ENCODE assay signal across 8 mouse cellular contexts in the genomic region with DNA sequence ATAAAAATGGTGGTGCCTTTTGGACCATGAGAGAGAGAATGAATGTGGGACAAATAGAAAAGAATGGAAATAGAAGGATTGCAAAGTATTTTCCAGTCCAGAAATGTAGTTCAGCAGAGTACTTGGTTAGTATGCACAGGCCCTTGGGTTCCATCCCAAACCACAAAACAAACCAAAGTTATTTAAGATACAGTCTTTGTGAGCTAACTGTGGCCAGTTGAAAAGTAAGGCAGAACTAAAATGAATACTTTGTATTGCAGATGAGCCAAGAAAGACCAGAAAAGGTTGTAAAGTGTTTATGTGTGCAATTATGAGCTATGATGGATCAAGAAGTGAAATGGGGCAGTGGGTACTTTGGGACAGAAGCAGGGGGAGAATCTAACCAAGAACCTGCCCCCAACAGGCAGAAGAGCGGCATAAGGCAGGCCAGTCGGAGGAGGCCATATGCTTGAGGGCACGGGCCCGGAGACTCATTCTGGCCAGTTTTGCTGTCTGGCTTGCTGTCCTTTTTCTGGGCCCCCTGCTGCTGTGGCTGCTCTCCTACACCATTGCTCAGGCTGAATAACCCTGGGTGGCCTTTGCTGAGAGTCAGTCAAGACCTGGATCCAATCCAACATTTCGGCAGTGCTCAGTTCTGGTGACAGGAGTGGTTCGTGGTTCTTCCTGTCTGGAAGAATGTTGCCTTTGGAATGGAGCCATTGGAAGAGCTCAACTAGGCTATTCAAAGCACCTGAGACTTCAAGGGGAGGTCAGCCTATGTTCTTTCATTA. TPM values are rescaled to one million over a fixed set of nuclear protein-coding genes. Genes with fewer than 3 reads are reported as not detected.
DNase-seq lines count a peak whose midpoint lies in the region; ATAC-seq and TF ChIP-seq lines count a peak whose summit lies in the region.
"Had no signal": no experiment of that assay in that cellular context is flagged by ENCODE, and none has a peak within 500 bp of the region (broad histone marks: within the 10 kb centered on the region; RNA-seq: fewer than 3 reads in every experiment).

No protein-coding gene starts in this region.

- no peaks in the 10 kb centered on the region for H3K4me1 ChIP-seq in midbrain, embryonic 14.5 days (ENCODE audit: control insufficient read depth, insufficient read depth, low read length)
- no peaks in the 10 kb centered on the region for H3K4me1 ChIP-seq in midbrain, embryonic 15.5 days
- H3K4me1 ChIP-seq in cerebellum, adult 2 months (ENCODE audit: control insufficient read depth, insufficient read depth, low read length) = peaks cover 12% of the 10 kb centered on the region; the same call in 1 of the 2 replicates
- H3K4me1 ChIP-seq in heart, embryonic 16.5 days (ENCODE audit: control insufficient read depth, insufficient read depth, low read length) = peaks cover 12% of the 10 kb centered on the region

- no peak overlapping the region for H3K27ac ChIP-seq in midbrain, embryonic 14.5 days (replicated peaks; ENCODE audit: low read depth, low read length)
- H3K27ac ChIP-seq in midbrain, embryonic 15.5 days = no peak overlapping the region
- peak overlapping the region; percentile 18; the same call in 1 of the 2 replicates for H3K27ac ChIP-seq in cerebellum, adult 2 months (ENCODE audit: insufficient read depth, low read length)
- peak overlapping the region; percentile 62 for H3K27ac ChIP-seq in heart, embryonic 16.5 days (ENCODE audit: low read length)

- no peak overlapping the region for H3K4me2 ChIP-seq in midbrain, embryonic 14.5 days (ENCODE audit: low read length)
- H3K4me2 ChIP-seq in midbrain, embryonic 15.5 days = no peak overlapping the region
- no peak overlapping the region for H3K4me2 ChIP-seq in heart, embryonic 16.5 days (ENCODE audit: low read depth, low read length)

- no peak overlapping the region for H3K9ac ChIP-seq in midbrain, embryonic 14.5 days (replicated peaks; ENCODE audit: low read length)
- H3K9ac ChIP-seq in midbrain, embryonic 15.5 days = no peak overlapping the region
- no peak overlapping the region for H3K9ac ChIP-seq in heart, embryonic 16.5 days (ENCODE audit: low read length)

- no peak overlapping the region for H3K4me3 ChIP-seq in midbrain, embryonic 14.5 days (replicated peaks; ENCODE audit: low read depth, low read length)
- H3K4me3 ChIP-seq in midbrain, embryonic 15.5 days = no peak overlapping the region
- H3K4me3 ChIP-seq in cerebellum, adult 2 months (replicated peaks; ENCODE audit: insufficient read depth, low read depth, low read length) = no peak overlapping the region
- no peak overlapping the region for H3K4me3 ChIP-seq in heart, embryonic 16.5 days (ENCODE audit: low read length)

- WGBS in midbrain, embryonic 14.5 days = 75% methylated on average over 6 of the region's 6 CpGs
- WGBS in midbrain, embryonic 15.5 days = 80% methylated on average over 6 of the region's 6 CpGs
- 4% methylated on average over 6 of the region's 6 CpGs for WGBS in cerebellum, adult 2 months
- WGBS in heart, embryonic 16.5 days = 41% methylated on average over 6 of the region's 6 CpGs

- H3K36me3 ChIP-seq in midbrain, embryonic 14.5 days (ENCODE audit: control insufficient read depth, insufficient read depth, low read length) = peaks cover 77% of the 10 kb centered on the region
- peaks cover 33% of the 10 kb centered on the region for H3K36me3 ChIP-seq in midbrain, embryonic 15.5 days (replicated peaks)
- H3K36me3 ChIP-seq in heart, embryonic 16.5 days (ENCODE audit: control insufficient read depth, insufficient read depth) = peaks cover 29% of the 10 kb centered on the region

- H3K27me3 ChIP-seq in midbrain, embryonic 14.5 days (ENCODE audit: control insufficient read depth, insufficient read depth, low read length) = no peaks in the 10 kb centered on the region
- H3K27me3 ChIP-seq in midbrain, embryonic 15.5 days (replicated peaks) = no peaks in the 10 kb centered on the region
- H3K27me3 ChIP-seq in cerebellum, adult 2 months (ENCODE audit: control insufficient read depth, insufficient read depth, low read length) = no peaks in the 10 kb centered on the region
- H3K27me3 ChIP-seq in heart, embryonic 16.5 days (ENCODE audit: control insufficient read depth, insufficient read depth, low read length) = no peaks in the 10 kb centered on the region

- no peak for TF ChIP-seq POLR2A in cerebellum, adult 2 months (IDR thresholded peaks at IDR 0.05; ENCODE audit: borderline replicate concordance, insufficient read depth, low read length)

- no peaks in the 10 kb centered on the region for H3K9me3 ChIP-seq in midbrain, embryonic 14.5 days (ENCODE audit: control insufficient read depth, low read length)
- H3K9me3 ChIP-seq in midbrain, embryonic 15.5 days = no peaks in the 10 kb centered on the region
- H3K9me3 ChIP-seq in heart, embryonic 16.5 days (replicated peaks; ENCODE audit: control insufficient read depth, low read length) = no peaks in the 10 kb centered on the region

- peak; percentile 34; the same call in 1 of the 2 replicates for TF ChIP-seq CTCF in cerebellum, adult 2 months (IDR thresholded peaks at IDR 0.05; ENCODE audit: borderline replicate concordance, insufficient read depth, low read depth, low read length)

- no peak for ATAC-seq in midbrain, embryonic 14.5 days (ENCODE audit: low FRiP score, low TSS enrichment)
- no peak for ATAC-seq in midbrain, embryonic 15.5 days (replicated peaks)
- ATAC-seq in heart, embryonic 16.5 days (replicated peaks; ENCODE audit: extremely low read depth, insufficient read depth, low FRiP score) = peak; percentile 86

- peak; percentile 12 for DNase-seq in midbrain, embryonic 14.5 days
- peak; percentile 94 to 99 for DNase-seq in cerebellum, adult 2 months
- peak; percentile 21 for DNase-seq in skeletal muscle tissue, adult 2 months (ENCODE audit: low read depth, low spot score)
- no peak for DNase-seq in urinary bladder, postnatal 10 days (ENCODE audit: low spot score)
- no peak for DNase-seq in layer of hippocampus, adult 8-10 months (ENCODE audit: low spot score in 2 of 2)

RNA-seq across cellular contexts. Expression of gene Tmem265, which starts 3.4 kb away (rescaled TPM):
- 5.1 and 14.5 TPM in 2 replicates for polyA plus RNA-seq in midbrain, embryonic 14.5 days (2014; fragmentation: Nextera tagmentation; extraction: Ambion mirVana)
- 5.7 and 6.3 TPM in 2 replicates for polyA plus RNA-seq in midbrain, embryonic 15.5 days (2015; fragmentation: Nextera tagmentation; extraction: Ambion mirVana)
- not detected in 2 replicates for polyA plus RNA-seq in cerebellum, adult 2 months (2012; rRNA removed)
- 3.8 and 3.9 TPM in 2 replicates for polyA plus RNA-seq in heart, embryonic 16.5 days (2015; fragmentation: Nextera tagmentation; extraction: Ambion mirVana)
- 1 to 10 TPM in 1 of 4 experiments, under 1 TPM in 1, not detected in 2; 0.78 to 1.7 TPM for total RNA-seq in layer of hippocampus, adult 8-10 months (2022)
- polyA plus RNA-seq: frontal cortex, adult 2 months had no signal

RNA-seq across cellular contexts. Expression of gene Phkg2, which starts 8.6 kb away (rescaled TPM):
- polyA plus RNA-seq in midbrain, embryonic 14.5 days (2014; fragmentation: Nextera tagmentation; extraction: Ambion mirVana) = 54.8 and 61.6 TPM in 2 replicates
- polyA plus RNA-seq in midbrain, embryonic 15.5 days (2015; fragmentation: Nextera tagmentation; extraction: Ambion mirVana) = 60.0 and 61.0 TPM in 2 replicates
- 159 and 161 TPM in 2 replicates for polyA plus RNA-seq in cerebellum, adult 2 months (2012; rRNA removed)
- polyA plus RNA-seq in heart, embryonic 16.5 days (2015; fragmentation: Nextera tagmentation; extraction: Ambion mirVana) = 33.2 and 36.6 TPM in 2 replicates
- total RNA-seq in layer of hippocampus, adult 8-10 months (2022) = 10 to 100 TPM; 74.1 to 82.6 (median 79.2) TPM

RNA-seq across cellular contexts. Expression of gene Ccdc189, which starts 23.8 kb away (rescaled TPM):
- polyA plus RNA-seq in midbrain, embryonic 14.5 days (2014; fragmentation: Nextera tagmentation; extraction: Ambion mirVana) = 9.0 and 12.8 TPM in 2 replicates
- polyA plus RNA-seq in midbrain, embryonic 15.5 days (2015; fragmentation: Nextera tagmentation; extraction: Ambion mirVana) = 10.8 and 10.9 TPM in 2 replicates
- 10.1 and 12.2 TPM in 2 replicates for polyA plus RNA-seq in cerebellum, adult 2 months (2012; rRNA removed)
- 14.0 and 15.8 TPM in 2 replicates for polyA plus RNA-seq in heart, embryonic 16.5 days (2015; fragmentation: Nextera tagmentation; extraction: Ambion mirVana)
- total RNA-seq in layer of hippocampus, adult 8-10 months (2022) = 10 to 100 TPM in 2 of 4 experiments, 1 to 10 TPM in 2; 7.7 to 12.8 (median 10.1) TPM

RNA-seq across cellular contexts. Expression of gene Rnf40, which starts 24.0 kb away (rescaled TPM):
- 40.7 and 45.0 TPM in 2 replicates for polyA plus RNA-seq in midbrain, embryonic 14.5 days (2014; fragmentation: Nextera tagmentation; extraction: Ambion mirVana)
- 47.9 and 51.1 TPM in 2 replicates for polyA plus RNA-seq in midbrain, embryonic 15.5 days (2015; fragmentation: Nextera tagmentation; extraction: Ambion mirVana)
- 53.7 and 56.2 TPM in 2 replicates for polyA plus RNA-seq in cerebellum, adult 2 months (2012; rRNA removed)
- 31.1 and 33.9 TPM in 2 replicates for polyA plus RNA-seq in heart, embryonic 16.5 days (2015; fragmentation: Nextera tagmentation; extraction: Ambion mirVana)
- 10 to 100 TPM; 70.0 to 79.2 (median 72.7) TPM for total RNA-seq in layer of hippocampus, adult 8-10 months (2022)

RNA-seq across cellular contexts. Expression of gene Gm42715, which starts 45.2 kb away (rescaled TPM):
- polyA plus RNA-seq in midbrain, embryonic 14.5 days (2014; fragmentation: Nextera tagmentation; extraction: Ambion mirVana) = 18.8 and 20.8 TPM in 2 replicates
- polyA plus RNA-seq in midbrain, embryonic 15.5 days (2015; fragmentation: Nextera tagmentation; extraction: Ambion mirVana) = 17.4 and 17.5 TPM in 2 replicates
- polyA plus RNA-seq in cerebellum, adult 2 months (2012; rRNA removed) = 18.6 and 19.5 TPM in 2 replicates
- 8.7 and 9.2 TPM in 2 replicates for polyA plus RNA-seq in heart, embryonic 16.5 days (2015; fragmentation: Nextera tagmentation; extraction: Ambion mirVana)
- 10 to 100 TPM in 1 of 4 experiments, 1 to 10 TPM in 3; 8.1 to 17.1 (median 9.6) TPM for total RNA-seq in layer of hippocampus, adult 8-10 months (2022)

Comparison
In these comparisons a context has a peak if more than half of its experiments do, and no peak if none do; other contexts are left out.
1. DNase-seq: peak in midbrain, embryonic 14.5 days (single experiment), cerebellum, adult 2 months (2 of 2) and skeletal muscle tissue, adult 2 months (single experiment); none in urinary bladder, postnatal 10 days (single experiment) and layer of hippocampus, adult 8-10 months (0 of 2).
2. H3K27ac ChIP-seq: peak in cerebellum, adult 2 months (single experiment) and heart, embryonic 16.5 days (single experiment); none in midbrain, embryonic 14.5 days (single experiment) and midbrain, embryonic 15.5 days (single experiment).